Mouse (Mus musculus) erythroblast, embryonic 14.5 days (primary cell): ENCODE measurements around the gene Btbd35f6. TPM values are rescaled to one million over a fixed set of nuclear protein-coding genes. Genes with fewer than 3 reads are reported as not detected.
"Not testable (repeated sequence)": the region's sequence is repeated elsewhere in the genome, so short reads cannot be mapped to it uniquely, and the experiment has no call there.

Source experiments
- H3K27me3 ChIP-seq: 2 replicates; pipeline ENCODE4 v1.6.1; 2012; ENCODE audit warnings: inconsistent platforms; ENCODE audit not compliant: control insufficient read depth
- H3K36me3 ChIP-seq: 2 replicates; pipeline ENCODE4 v1.6.1; 2012; ENCODE audit warnings: mild to moderate bottlenecking, inconsistent platforms; ENCODE audit not compliant: control insufficient read depth
- H3K4me1 ChIP-seq: 2 replicates; pipeline ENCODE4 v1.6.1; 2012; ENCODE audit warnings: inconsistent platforms; ENCODE audit not compliant: control insufficient read depth
- H3K4me3 ChIP-seq: replicated peaks from 2 replicates; pipeline ENCODE3; 2012; ENCODE audit warnings: moderate library complexity, mild to moderate bottlenecking, inconsistent platforms
- H3K9me3 ChIP-seq: 2 replicates; pipeline ENCODE4 v1.6.1; 2012; ENCODE audit warnings: low read length, inconsistent platforms, mixed read lengths; ENCODE audit not compliant: control insufficient read depth
- polyA plus RNA-seq: library from polyadenylated mRNA; stranded (reverse); fragments of >175 nt; gene quantifications from 2 replicates; pipeline ENCODE4 v1.2.3, GENCODE M21; 2012

Btbd35f6 gene
- polyA plus RNA-seq = not detected in 2 replicates

- H3K4me3 ChIP-seq, H3K4me1 ChIP-seq, H3K27me3 ChIP-seq, H3K9me3 ChIP-seq, H3K36me3 ChIP-seq: not testable (repeated sequence)
Observed at GRCm38 (mm10) chrX:33956440-33956839, at the start of gene Btbd35f6. Gene Btbd35f6 (minus strand): TSS chrX:33956540.

- H3K4me1 ChIP-seq, H3K36me3 ChIP-seq, H3K9me3 ChIP-seq, H3K27me3 ChIP-seq, H3K4me3 ChIP-seq: not testable (repeated sequence)
Observed at GRCm38 (mm10) chrX:33986716-33987115, 30.4 kb upstream of the Btbd35f6 start, which contains the start of gene Gm21870. Gene Gm21870 (minus strand): TSS chrX:33986816.

- not testable (repeated sequence) for H3K4me1 ChIP-seq, H3K9me3 ChIP-seq, H3K27me3 ChIP-seq, H3K36me3 ChIP-seq, H3K4me3 ChIP-seq
Observed at GRCm38 (mm10) chrX:33930216-33930615, 26.1 kb downstream of the Btbd35f6 start.

GRCm38 (mm10) chrX:33928225-33928624 is 28.1 kb downstream of the Btbd35f6 start:
- not testable (repeated sequence) for H3K4me3 ChIP-seq, H3K4me1 ChIP-seq, H3K9me3 ChIP-seq, H3K36me3 ChIP-seq, H3K27me3 ChIP-seq

GRCm38 (mm10) chrX:33926344-33926743 is 30.0 kb downstream of the Btbd35f6 start:
- H3K4me1 ChIP-seq, H3K4me3 ChIP-seq, H3K9me3 ChIP-seq, H3K27me3 ChIP-seq, H3K36me3 ChIP-seq: not testable (repeated sequence)

GRCm38 (mm10) chrX:33925420-33925819 is 30.9 kb downstream of the Btbd35f6 start:
- not testable (repeated sequence) for H3K4me1 ChIP-seq, H3K36me3 ChIP-seq, H3K9me3 ChIP-seq, H3K27me3 ChIP-seq, H3K4me3 ChIP-seq

Other genes starting within 250 kb of the Btbd35f6 start
- gene Gm21870, start 30.3 kb upstream of the Btbd35f6 start, polyA plus RNA-seq = not detected in 2 replicates
- gene Btbd35f9, start 205.0 kb upstream of the Btbd35f6 start, polyA plus RNA-seq = not detected in 2 replicates